Mouse (Mus musculus): Measurements from ENCODE around the gene Clec2d. TPM values are rescaled to one million over a fixed set of nuclear protein-coding genes. Genes with fewer than 3 reads are reported as not detected.

Gene Clec2d
- total RNA-seq, 2 experiments from 2014 or later, result 7.3 to 7.4 TPM

- no peak for TF ChIP-seq CTCF (conservative IDR thresholded peaks at IDR 0.05)
These were observed 23.9 kb downstream of the Clec2d start for GRCm38 (mm10) chr6:129204342-129204741.

GRCm38 (mm10) chr6:129204838-129205237 lies 24.4 kb downstream of the Clec2d start:
- DNase-seq (ENCODE audit: low spot score in 2 of 2), result no peak
- H3K27ac ChIP-seq, result no peak overlapping the region
- TF ChIP-seq CTCF (conservative IDR thresholded peaks at IDR 0.05), result no peak
- H3K4me3 ChIP-seq, result no peak overlapping the region

More at GRCm38 (mm10) chr6:129204342-129204741, 23.9 kb downstream of the Clec2d start:
- Histone ChIP-seq H3K27ac (no peak overlapping the region), H3K4me3 (no peak overlapping the region)
- no peak for DNase-seq (ENCODE audit: low spot score in 2 of 2)

- no peak for TF ChIP-seq CTCF (conservative IDR thresholded peaks at IDR 0.05)
- no peak for DNase-seq (ENCODE audit: low spot score in 2 of 2)
- H3K4me3 ChIP-seq, result no peak overlapping the region
- no peak overlapping the region for H3K27ac ChIP-seq
These were observed 28.6 kb downstream of the Clec2d start for GRCm38 (mm10) chr6:129208891-129209519.

GRCm38 (mm10) chr6:129209785-129210446 lies 29.5 kb downstream of the Clec2d start:
- DNase-seq (ENCODE audit: low spot score in 2 of 2), result no peak
- Histone ChIP-seq H3K4me3 (no peak overlapping the region), H3K27ac (no peak overlapping the region)
- TF ChIP-seq CTCF (conservative IDR thresholded peaks at IDR 0.05), result no peak

- H3K27ac ChIP-seq, result no peak overlapping the region
- no peak overlapping the region for H3K4me3 ChIP-seq
- TF ChIP-seq CTCF (conservative IDR thresholded peaks at IDR 0.05), result no peak
- DNase-seq (ENCODE audit: low spot score in 2 of 2), result no peak
These were observed 30.0 kb downstream of the Clec2d start for GRCm38 (mm10) chr6:129210447-129210790.

- DNase-seq (ENCODE audit: low spot score in 2 of 2), result no peak
- Histone ChIP-seq H3K27ac (no peak overlapping the region), H3K4me3 (no peak overlapping the region)
- no peak for TF ChIP-seq CTCF (conservative IDR thresholded peaks at IDR 0.05)
These were observed 32.2 kb downstream of the Clec2d start for GRCm38 (mm10) chr6:129212421-129213195.

GRCm38 (mm10) chr6:129213497-129213896 lies 33.1 kb downstream of the Clec2d start:
- no peak overlapping the region for H3K27ac ChIP-seq
- DNase-seq (ENCODE audit: low spot score in 2 of 2), result no peak
- TF ChIP-seq CTCF (conservative IDR thresholded peaks at IDR 0.05), result no peak
- no peak overlapping the region for H3K4me3 ChIP-seq

GRCm38 (mm10) chr6:129214263-129214662 lies 33.8 kb downstream of the Clec2d start:
- no peak for TF ChIP-seq CTCF (conservative IDR thresholded peaks at IDR 0.05)
- no peak for DNase-seq (ENCODE audit: low spot score in 2 of 2)
- H3K27ac ChIP-seq, result no peak overlapping the region
- H3K4me3 ChIP-seq, result no peak overlapping the region

- no peak overlapping the region for H3K4me3 ChIP-seq
- no peak for DNase-seq (ENCODE audit: low spot score in 2 of 2)
- H3K27ac ChIP-seq, result no peak overlapping the region
- TF ChIP-seq CTCF (conservative IDR thresholded peaks at IDR 0.05), result no peak
These were observed 34.6 kb downstream of the Clec2d start for GRCm38 (mm10) chr6:129215053-129215452.

GRCm38 (mm10) chr6:129215886-129216637 lies 35.6 kb downstream of the Clec2d start:
- no peak overlapping the region for H3K4me3 ChIP-seq
- DNase-seq (ENCODE audit: low spot score in 2 of 2), result no peak
- TF ChIP-seq CTCF (conservative IDR thresholded peaks at IDR 0.05), result no peak
- H3K27ac ChIP-seq, result no peak overlapping the region

GRCm38 (mm10) chr6:129216721-129217230 lies 36.4 kb downstream of the Clec2d start:
- TF ChIP-seq CTCF (conservative IDR thresholded peaks at IDR 0.05), result no peak
- Histone ChIP-seq H3K4me3 (no peak overlapping the region), H3K27ac (no peak overlapping the region)
- no peak for DNase-seq (ENCODE audit: low spot score in 2 of 2)

GRCm38 (mm10) chr6:129218191-129218696 lies 37.8 kb downstream of the Clec2d start:
- TF ChIP-seq CTCF (conservative IDR thresholded peaks at IDR 0.05), result no peak
- H3K27ac ChIP-seq, result no peak overlapping the region
- no peak overlapping the region for H3K4me3 ChIP-seq
- DNase-seq (ENCODE audit: low spot score in 2 of 2), result no peak
